Mouse (Mus musculus) limb, embryonic 14.5 days (tissue): Measurements from ENCODE around the gene Cx3cr1. TPM values are rescaled to one million over a fixed set of nuclear protein-coding genes. Genes with fewer than 3 reads are reported as not detected.

Experiments
- ATAC-seq: fragments of 200-750 bp; cut with Nextera tagmentation; 2 replicates; pipeline ENCODE4 v1.8.0; 2017; ENCODE audit warnings: low read depth, moderate number of reproducible peaks, moderate TSS enrichment; ENCODE audit not compliant: low FRiP score
- DNase-seq: peaks from one replicate; pipeline ENCODE4 v3.0.0-alpha.2; 2015; ENCODE audit warnings: low spot score
- H3K27ac ChIP-seq: fragments of 300-500 bp; sonication (generic); replicated peaks from 2 replicates; pipeline ENCODE4 v1.5.1; 2014; ENCODE audit warnings: low read depth, mild to moderate bottlenecking, low read length, moderate library complexity, mixed read lengths
- H3K27me3 ChIP-seq: fragments of 300-500 bp; sonication (generic); 2 replicates; pipeline ENCODE4 v1.6.1; 2014; ENCODE audit warnings: low read length, mixed read lengths; ENCODE audit not compliant: control insufficient read depth, insufficient read depth
- H3K36me3 ChIP-seq: fragments of 300-500 bp; sonication (generic); 2 replicates; pipeline ENCODE4 v1.6.1; 2014; ENCODE audit warnings: mild to moderate bottlenecking, low read length, moderate library complexity, mixed read lengths; ENCODE audit not compliant: control insufficient read depth, insufficient read depth
- H3K4me1 ChIP-seq: fragments of 300-500 bp; sonication (generic); 2 replicates; pipeline ENCODE4 v1.6.1; 2014; ENCODE audit warnings: antibody characterized with exemption, low read length, mixed read lengths; ENCODE audit not compliant: control insufficient read depth, insufficient read depth
- H3K4me2 ChIP-seq: fragments of 300-500 bp; sonication (generic); replicated peaks from 2 replicates; pipeline ENCODE4 v1.6.1; 2014; ENCODE audit warnings: low read depth, mild to moderate bottlenecking, low read length, moderate library complexity; ENCODE audit not compliant: severe bottlenecking
- H3K4me3 ChIP-seq: fragments of 300-500 bp; sonication (generic); replicated peaks from 2 replicates; pipeline ENCODE4 v1.5.1; 2014; ENCODE audit warnings: low read length
- H3K9ac ChIP-seq: fragments of 300-500 bp; sonication (generic); 2 replicates; pipeline ENCODE4 v1.6.1; 2014; ENCODE audit warnings: mild to moderate bottlenecking, low read depth, low read length, moderate library complexity; ENCODE audit not compliant: severe bottlenecking
- H3K9me3 ChIP-seq: fragments of 300-500 bp; sonication (generic); 2 replicates; pipeline ENCODE4 v1.6.1; 2016; ENCODE audit warnings: low read length; ENCODE audit not compliant: control insufficient read depth
- POLR2A ChIP-seq: fragments of 200-500 bp; IDR thresholded peaks from 2 replicates; pipeline ENCODE4 v1.8.0; 2012; ENCODE audit warnings: inconsistent platforms, mild to moderate bottlenecking, moderate library complexity, borderline replicate concordance; ENCODE audit not compliant: insufficient read depth, insufficient read length; ENCODE audit errors: extremely low read depth
- WGBS: fragments of 180-500 bp; shearing (Covaris S2); extraction: QIAGEN DNeasy Blood & Tissue Kit; methylation state at CpG from one replicate; pipeline ENCODE4 v1.1.7; 2014; 5-methylcytosine and 5-hydroxymethylcytosine counted together
- polyA plus RNA-seq, 2 experiments: library from polyadenylated mRNA; depleted of rRNA in 1 of 2; stranded (reverse) in 1 of 2; unstranded in 1 of 2; fragments of >200 nt; fragmentation: Nextera tagmentation in 1 of 2; extraction: Ambion mirVana in 1 of 2; gene quantifications; 2 replicates each; pipeline versions ENCODE4 v1.2.1 to v1.2.3; 2012 to 2014

Cx3cr1 gene
- polyA plus RNA-seq, 2 experiments, result 10.1 to 11.0 TPM

DNA sequence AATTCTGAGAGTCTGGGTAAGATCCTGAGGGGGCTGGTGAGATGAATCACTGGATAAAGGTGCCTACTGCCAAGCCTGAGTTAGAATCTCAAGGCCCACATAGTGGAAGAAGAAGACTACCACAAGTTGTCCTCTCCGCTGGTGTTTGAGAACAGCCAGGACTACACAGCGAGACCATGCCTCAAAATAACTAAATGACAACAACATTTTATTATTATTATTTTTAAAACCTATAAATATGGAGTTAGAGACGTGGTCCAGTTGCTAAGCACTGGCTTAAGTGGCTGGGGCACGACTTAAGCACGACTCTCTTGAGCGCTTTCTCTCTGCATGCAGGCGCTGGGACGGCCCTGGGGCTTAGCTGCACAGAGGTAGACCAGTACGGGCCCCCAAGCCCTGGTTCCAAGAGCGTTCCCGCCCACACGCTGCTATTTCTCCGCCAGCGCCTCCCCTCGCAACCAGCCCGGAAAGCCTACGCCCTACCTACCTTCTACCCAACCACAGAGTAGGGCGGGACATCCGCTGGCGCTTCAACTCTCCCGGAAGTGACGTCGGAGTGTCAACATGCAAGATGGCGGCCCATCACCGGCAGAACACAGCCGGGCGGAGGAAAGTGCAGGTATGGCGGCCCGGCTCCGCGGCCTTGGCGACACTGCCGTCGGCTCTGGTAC is 175.2 kb downstream of the Cx3cr1 start, which contains the start of gene Wdr48:
Wdr48 (plus strand) TSS at position 540 of the 671 bp plus-strand sequence.
- Histone ChIP-seq H3K9me3 (no peaks in the 10 kb centered on the region), H3K36me3 (0 out of 2 replicates have a peak, but pooled peaks cover 3% of the 10 kb centered on the region), H3K9ac (peak within 1 kb of the TSS; percentile 88), H3K4me2 (peak within 1 kb of the TSS; percentile 90), H3K4me3 (peak within 1 kb of the TSS; percentile 88), H3K4me1 (peaks cover 10% of the 10 kb centered on the region), H3K27ac (peak within 1 kb of the TSS; percentile 81), H3K27me3 (no peaks in the 10 kb centered on the region)
- ATAC-seq, result peak; percentile 99
- peak; percentile 99 for DNase-seq
- TF ChIP-seq POLR2A, result peak; percentile 78; the same call in 1 of the 2 replicates
- WGBS, result 4% methylated on average over 34 of the region's 34 CpGs

GRCm38 (mm10) chr9:119893881-119894280 is 175.8 kb downstream of the Cx3cr1 start:
- TF ChIP-seq POLR2A, result no peak

DNA sequence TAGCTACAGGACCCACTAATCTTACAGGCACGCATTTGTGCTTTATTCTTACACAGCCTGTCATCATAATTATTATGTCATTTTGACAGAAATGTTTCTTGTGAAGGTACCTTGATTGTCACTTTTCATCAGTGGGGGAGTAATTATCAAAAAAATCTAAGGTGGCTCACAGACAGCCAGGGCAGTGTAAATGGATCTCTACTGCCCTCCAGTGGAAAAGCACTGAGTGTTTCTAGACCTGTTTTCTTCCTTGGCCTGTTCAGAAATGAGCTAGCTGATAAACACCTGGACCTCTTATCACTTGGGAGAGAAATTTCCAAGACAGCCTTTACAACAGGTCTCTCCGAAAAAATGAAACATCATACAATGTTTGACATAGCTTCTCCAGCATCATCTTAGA is 179.0 kb downstream of the Cx3cr1 start:
- 53% methylated on average over 2 of the region's 2 CpGs for WGBS
- TF ChIP-seq POLR2A, result no peak
- Histone ChIP-seq H3K36me3 (no peaks in the 10 kb centered on the region), H3K9me3 (no peaks in the 10 kb centered on the region), H3K27me3 (no peaks in the 10 kb centered on the region), H3K27ac (no peak overlapping the region), H3K4me2 (no peak overlapping the region), H3K9ac (no peak overlapping the region), H3K4me1 (peaks cover 6% of the 10 kb centered on the region), H3K4me3 (no peak overlapping the region)
- DNase-seq (peak; percentile 57), ATAC-seq (no peak)

More at GRCm38 (mm10) chr9:119893881-119894280, 175.8 kb downstream of the Cx3cr1 start:
- Histone ChIP-seq H3K9ac (peak overlapping the region; percentile 54; the same call in 1 of the 2 replicates), H3K9me3 (no peaks in the 10 kb centered on the region), H3K36me3 (no peaks in the 10 kb centered on the region), H3K27me3 (no peaks in the 10 kb centered on the region), H3K4me3 (peak overlapping the region; percentile 88; the same call in 1 of the 2 replicates), H3K4me1 (peaks cover 10% of the 10 kb centered on the region), H3K4me2 (peak overlapping the region; percentile 90; the same call in 1 of the 2 replicates), H3K27ac (no peak overlapping the region)
- ATAC-seq (no peak), DNase-seq (no peak)
- WGBS, result 86% methylated on average over 5 of the region's 5 CpGs

GRCm38 (mm10) chr9:119889446-119889845 is 180.2 kb downstream of the Cx3cr1 start:
- Histone ChIP-seq H3K9ac (no peak overlapping the region), H3K27me3 (no peaks in the 10 kb centered on the region), H3K4me3 (no peak overlapping the region), H3K9me3 (no peaks in the 10 kb centered on the region), H3K27ac (no peak overlapping the region), H3K4me1 (peaks cover 3% of the 10 kb centered on the region), H3K4me2 (no peak overlapping the region), H3K36me3 (no peaks in the 10 kb centered on the region)
- TF ChIP-seq POLR2A, result no peak
- ATAC-seq (no peak), DNase-seq (no peak)
- WGBS, result 75% methylated on average over 9 of the region's 9 CpGs

GRCm38 (mm10) chr9:119888843-119889246 is 180.8 kb downstream of the Cx3cr1 start:
- Histone ChIP-seq H3K27ac (no peak overlapping the region), H3K27me3 (no peaks in the 10 kb centered on the region), H3K9ac (no peak overlapping the region), H3K9me3 (no peaks in the 10 kb centered on the region), H3K4me2 (no peak overlapping the region), H3K4me1 (no peaks in the 10 kb centered on the region), H3K36me3 (no peaks in the 10 kb centered on the region), H3K4me3 (no peak overlapping the region)
- no peak for TF ChIP-seq POLR2A
- DNase-seq, result no peak
- no peak for ATAC-seq
- WGBS, result 47% methylated on average over 2 of the region's 2 CpGs
